Mouse (Mus musculus): ENCODE data around the gene Ubr4. TPM values are rescaled to one million over a fixed set of nuclear protein-coding genes. Genes with fewer than 3 reads are reported as not detected.
"Not testable (repeated sequence)": the region's sequence is repeated elsewhere in the genome, so short reads cannot be mapped to it uniquely, and the experiment has no call there.

Ubr4 gene
- total RNA-seq, 2 experiments from 2014 or later: 107 to 109 TPM

DNA sequence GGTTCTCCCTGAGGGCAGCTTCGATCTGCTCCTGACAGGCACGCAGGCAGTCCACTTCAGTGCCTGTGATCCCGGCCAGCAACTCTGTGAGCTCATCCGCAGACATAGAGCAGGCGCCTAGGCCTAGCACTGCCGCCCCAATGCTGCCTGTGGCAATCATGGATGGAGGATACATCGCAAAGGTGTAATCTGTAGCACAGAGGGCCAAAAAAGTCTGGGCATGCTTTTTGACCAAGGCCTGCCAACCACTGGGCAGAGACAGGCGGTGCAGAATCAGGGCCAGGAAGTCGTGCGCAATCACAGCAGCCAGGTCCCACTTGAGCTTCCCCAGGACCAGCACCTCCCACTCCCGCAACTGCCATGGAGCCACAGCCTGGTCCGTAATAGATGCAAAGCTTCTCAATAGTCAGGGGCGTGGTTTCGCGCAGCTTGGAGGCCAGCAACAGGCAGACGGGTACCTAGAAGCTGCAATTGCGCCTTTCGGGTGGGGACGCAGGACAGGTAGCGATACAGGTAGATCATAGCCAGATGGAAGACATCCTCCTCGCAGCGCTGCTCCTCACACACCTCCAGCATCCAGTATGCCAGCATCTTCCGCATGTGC, 6.9 kb upstream of the Ubr4 start:
- DNase-seq: no peak
- intact Hi-C loops (cut with DNase I): no loop called here

GRCm38 (mm10) chr4:139352832-139353231, 423 bp downstream of the Ubr4 start:
- intact Hi-C loops (cut with DNase I): loop anchor here (1.0 kb wide), 1 partner anchor 27 kb away; no protein-coding TSS in a partner anchor
- DNase-seq: no peak

DNA sequence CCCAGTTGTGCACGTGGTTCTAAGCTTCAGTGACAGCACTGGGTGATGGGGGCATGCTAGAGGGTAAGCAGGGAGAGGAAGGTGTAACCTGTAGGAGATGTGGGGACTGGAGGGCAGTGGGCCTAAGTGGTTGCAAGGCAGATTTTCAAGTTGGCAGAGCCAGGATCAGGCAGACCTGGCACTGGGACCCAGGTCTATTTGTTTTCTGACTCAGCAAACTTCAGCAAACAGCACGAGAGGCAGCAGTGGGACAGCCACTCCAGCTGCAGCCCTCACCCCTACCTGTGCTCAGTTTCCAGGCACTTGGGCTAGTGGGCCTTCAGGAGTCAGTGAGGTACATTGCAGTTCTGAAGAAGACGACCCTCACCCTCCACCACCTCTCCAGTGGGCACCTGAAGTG, 4.8 kb downstream of the Ubr4 start:
- intact Hi-C loops (cut with DNase I): no loop called here

DNA sequence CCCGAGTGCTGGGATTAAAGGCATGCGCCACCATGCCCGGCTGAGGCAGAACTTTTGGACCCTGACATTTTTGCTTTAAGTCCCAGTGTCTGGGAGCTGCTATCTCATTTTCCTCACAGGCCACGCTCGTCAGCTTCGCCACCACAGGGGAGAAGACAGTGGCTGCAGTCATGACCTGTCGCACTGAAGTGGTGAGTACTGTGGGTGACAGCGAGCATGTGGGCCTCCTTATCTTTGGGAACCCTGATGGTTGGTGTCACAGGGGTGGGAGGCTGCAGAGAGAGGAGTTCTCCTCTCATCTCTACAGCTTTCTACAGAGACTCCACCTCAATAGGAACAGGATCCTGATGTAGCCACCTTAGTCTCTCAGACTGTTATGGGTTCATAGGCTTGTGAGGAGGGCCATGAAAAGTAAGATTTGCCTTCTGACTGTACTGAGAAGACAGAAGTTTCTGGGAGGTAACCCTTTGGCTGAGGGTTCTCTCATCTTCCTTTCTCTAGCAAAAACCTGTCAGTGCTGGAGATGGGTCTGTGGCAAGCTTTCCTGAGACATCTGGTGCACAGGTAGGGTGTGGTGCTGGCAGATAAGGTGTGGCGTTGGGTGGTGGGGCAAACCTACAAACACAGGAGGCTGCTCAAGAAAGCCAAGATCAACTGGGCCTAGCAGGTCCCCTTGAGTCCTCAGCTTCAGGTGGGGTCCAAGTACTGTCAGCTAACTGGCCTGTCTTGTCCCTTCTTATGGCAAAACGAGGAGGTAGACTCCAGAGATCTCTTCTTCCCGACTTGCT, 8.5 kb downstream of the Ubr4 start:
- intact Hi-C loops (cut with DNase I): no loop called here
- DNase-seq: no peak

More for the DNA sequence above, 4.8 kb downstream of the Ubr4 start:
- no peak for DNase-seq

DNA sequence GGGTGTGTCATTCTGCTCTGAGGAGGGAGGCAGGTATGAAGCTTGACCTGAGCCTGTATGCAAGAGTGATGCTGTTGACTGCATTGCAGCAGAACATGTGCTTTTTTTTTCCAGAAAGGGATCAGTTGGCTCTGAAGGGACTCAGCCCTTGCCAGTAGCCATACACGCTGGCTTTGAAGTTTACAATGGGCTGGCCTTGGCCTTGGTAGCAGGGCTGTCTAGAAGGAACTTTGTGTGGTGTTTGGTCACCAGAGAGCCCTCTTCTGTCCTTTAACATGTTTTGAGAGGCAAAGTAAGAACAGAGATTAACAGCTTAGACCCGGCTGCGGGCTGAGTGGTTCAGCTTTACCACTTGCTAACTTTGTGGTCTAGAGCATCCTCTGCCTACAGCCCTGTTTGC, 14.9 kb downstream of the Ubr4 start:
- intact Hi-C loops (cut with DNase I): no loop called here
- no peak for DNase-seq

DNA sequence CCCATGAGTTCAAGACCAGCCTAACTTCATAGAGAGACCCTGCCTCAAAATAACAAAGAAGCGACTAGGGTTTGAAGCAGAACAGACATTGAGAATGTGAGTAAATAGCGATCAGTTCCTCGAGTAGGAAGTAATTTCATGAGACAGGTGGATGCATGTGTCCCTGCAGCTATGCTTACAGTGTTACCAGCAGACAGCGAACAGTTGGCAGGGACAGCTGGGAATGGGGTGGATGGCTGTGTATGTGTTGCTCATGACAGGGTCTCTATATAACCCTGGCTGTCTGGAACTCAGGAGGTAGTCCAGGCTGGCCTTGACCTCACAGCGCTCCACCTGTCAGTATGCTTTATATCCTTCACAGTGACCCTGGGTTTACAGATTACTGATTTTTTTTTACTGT, 15.6 kb downstream of the Ubr4 start:
- intact Hi-C loops (cut with DNase I): no loop called here
- DNase-seq: no peak

DNA sequence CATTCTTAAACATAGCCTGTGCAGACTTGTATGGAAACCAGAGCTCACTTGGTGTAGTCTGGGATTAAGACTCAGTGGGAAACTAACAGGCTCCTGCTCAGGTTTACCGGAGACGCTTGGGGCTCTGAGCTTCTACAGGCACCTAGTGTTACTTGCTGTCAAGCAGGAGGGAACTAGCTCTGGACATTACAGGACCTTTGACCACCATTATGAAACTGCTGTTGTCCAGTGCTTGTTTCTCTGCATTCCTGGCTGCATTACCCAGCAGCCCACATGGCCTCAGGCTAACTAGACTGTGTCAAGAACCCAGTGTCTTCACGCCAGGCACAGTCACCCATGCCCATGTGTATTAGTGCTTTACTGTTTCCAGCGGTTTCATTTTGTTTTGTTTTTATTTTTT, 20.7 kb downstream of the Ubr4 start:
- intact Hi-C loops (cut with DNase I): no loop called here
- DNase-seq: no peak

GRCm38 (mm10) chr4:139373531-139373930, 21.1 kb downstream of the Ubr4 start:
- DNase-seq: no peak
- intact Hi-C loops (cut with DNase I): no loop called here

- intact Hi-C loops (cut with DNase I): loop anchor here (1.0 kb wide), 1 partner anchor 27 kb away; the partner anchor contains the start of genes Emc1, Mrto4 and Ubr4
- DNase-seq: no peak
These were observed 27.3 kb downstream of the Ubr4 start for GRCm38 (mm10) chr4:139379719-139380118.

DNA sequence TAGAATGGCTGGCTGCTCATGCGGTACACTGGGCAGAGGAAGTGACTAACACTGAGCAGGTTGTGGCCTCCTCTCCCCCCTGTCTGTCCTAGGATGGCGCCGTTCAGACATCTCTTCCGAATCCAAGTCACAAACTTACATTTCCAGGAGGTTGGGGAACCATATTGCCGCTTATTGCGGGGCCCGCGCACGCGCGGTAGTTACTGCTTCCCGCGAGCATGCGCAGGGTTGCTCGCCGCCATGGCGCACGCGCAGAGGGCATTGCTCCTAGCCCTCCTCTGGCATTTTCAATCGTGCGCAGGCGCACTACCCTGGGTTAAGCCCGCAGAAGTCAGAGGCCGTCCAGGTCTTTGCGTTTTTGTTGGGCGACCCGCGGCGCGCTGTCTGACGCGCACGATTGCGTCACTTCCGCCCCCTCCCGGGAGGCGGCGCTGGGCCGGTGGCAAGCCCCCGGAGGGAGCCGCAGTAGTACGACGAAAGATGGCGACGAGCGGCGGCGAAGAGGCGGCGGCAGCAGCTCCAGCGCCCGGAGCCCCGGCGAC, 27.9 kb downstream of the Ubr4 start:
- intact Hi-C loops (cut with DNase I): loop anchor here (1.0 kb wide), 1 partner anchor 28 kb away; the partner anchor contains the start of genes Emc1, Mrto4 and Ubr4
- peak; percentile 100 for DNase-seq

GRCm38 (mm10) chr4:139380775-139381451, 28.5 kb downstream of the Ubr4 start:
- intact Hi-C loops (cut with DNase I): loop anchor here (1.0 kb wide), 1 partner anchor 29 kb away; the partner anchor contains the start of genes Emc1, Mrto4 and Ubr4
- no peak for DNase-seq

GRCm38 (mm10) chr4:139381452-139381845, 29.0 kb downstream of the Ubr4 start:
- DNase-seq: no peak

GRCm38 (mm10) chr4:139382231-139382630, 29.8 kb downstream of the Ubr4 start:
- intact Hi-C loops (cut with DNase I): no loop called here
- DNase-seq: no peak

More at GRCm38 (mm10) chr4:139381452-139381845, 29.0 kb downstream of the Ubr4 start:
- intact Hi-C loops (cut with DNase I): no loop called here

GRCm38 (mm10) chr4:139385841-139386240, 33.4 kb downstream of the Ubr4 start:
- intact Hi-C loops (cut with DNase I); DNase-seq: not testable (repeated sequence)

DNA sequence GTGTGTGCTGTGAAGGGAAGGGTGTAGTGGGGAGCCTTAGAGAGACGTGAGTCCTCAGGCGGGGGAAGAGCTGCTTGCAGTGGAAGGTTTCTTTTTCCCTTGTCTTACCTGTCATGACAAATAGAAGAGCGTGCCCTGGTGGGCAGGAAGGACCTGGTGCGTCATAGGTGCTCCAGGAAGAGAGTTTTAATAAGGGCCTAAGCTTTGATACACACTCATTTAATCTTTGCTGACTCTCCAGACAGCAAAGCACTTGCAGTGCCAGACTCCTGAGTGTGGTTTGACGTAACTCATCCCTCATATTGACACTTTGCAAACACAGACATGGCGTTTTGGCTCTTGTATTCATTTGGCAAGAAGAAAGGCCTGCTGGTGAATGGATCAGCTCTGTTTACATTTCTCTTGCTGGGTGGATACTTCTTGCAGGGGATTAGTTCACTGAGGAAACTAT, 34.5 kb downstream of the Ubr4 start:
- DNase-seq: no peak
- intact Hi-C loops (cut with DNase I): no loop called here

DNA sequence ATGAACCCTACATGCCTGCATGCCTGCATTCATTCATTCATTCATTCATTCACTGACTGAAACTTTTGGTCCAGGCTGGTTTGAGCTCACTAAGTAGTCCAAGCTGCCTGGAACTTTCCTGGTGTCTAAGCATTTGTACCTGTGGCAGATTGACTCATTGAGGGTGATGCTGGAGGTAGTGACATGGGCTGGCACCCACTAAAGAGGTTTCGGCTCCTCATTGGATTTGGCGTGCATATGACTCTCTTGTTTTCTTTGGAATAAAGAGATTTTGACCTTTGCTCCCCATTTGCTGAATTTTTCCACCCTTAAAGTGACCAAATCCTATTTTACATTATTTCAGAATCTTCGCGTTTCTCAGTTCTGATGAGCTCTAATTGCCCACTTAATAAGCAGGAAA, 37.1 kb downstream of the Ubr4 start:
- intact Hi-C loops (cut with DNase I): no loop called here
- no peak for DNase-seq

DNA sequence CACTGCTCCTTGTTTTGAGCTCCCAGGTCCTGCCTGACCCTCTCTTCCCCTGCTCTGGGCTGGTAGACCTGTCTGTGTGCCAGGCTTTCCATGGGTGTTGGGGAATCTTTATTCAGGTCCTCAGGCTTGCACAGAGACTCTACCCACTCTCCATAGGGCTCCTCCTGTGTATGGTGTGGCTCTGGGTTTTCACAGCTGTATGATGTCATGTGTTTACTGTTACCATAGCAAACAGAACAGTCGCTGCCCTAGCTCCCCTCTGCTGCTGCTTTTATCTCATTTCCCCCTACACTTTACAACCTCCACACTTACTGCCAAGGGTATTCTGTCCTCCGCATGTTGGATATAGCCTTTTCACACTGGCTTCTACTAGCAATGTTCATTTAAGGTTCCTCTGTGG, 43.0 kb downstream of the Ubr4 start:
- no peak for DNase-seq
- intact Hi-C loops (cut with DNase I): no loop called here

DNA sequence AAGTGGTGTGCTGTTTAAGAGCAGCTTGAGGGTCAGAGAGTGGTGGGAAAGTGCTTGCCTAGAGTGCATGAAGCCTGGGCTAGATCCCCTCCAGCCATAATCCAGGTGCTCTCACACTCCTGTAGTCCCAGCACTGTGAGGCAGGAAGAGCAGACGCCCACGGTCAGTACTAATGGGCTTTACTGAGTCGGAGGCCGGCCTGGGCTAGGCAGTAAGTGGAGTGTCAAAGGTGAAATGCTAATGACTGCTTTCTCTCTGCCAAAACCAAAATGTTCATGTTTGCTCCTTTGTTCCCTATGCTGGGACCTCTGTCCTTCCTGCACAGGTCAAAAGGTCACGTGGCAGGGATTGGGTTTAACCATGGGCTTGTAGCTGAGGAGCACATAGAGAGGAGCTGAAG, 48.1 kb downstream of the Ubr4 start:
- intact Hi-C loops (cut with DNase I): no loop called here
- no peak for DNase-seq

GRCm38 (mm10) chr4:139403214-139403613, 50.8 kb downstream of the Ubr4 start:
- DNase-seq: no peak
- intact Hi-C loops (cut with DNase I): no loop called here

- DNase-seq: no peak
- intact Hi-C loops (cut with DNase I): no loop called here
These were observed 58.9 kb downstream of the Ubr4 start for GRCm38 (mm10) chr4:139411351-139411750.

DNA sequence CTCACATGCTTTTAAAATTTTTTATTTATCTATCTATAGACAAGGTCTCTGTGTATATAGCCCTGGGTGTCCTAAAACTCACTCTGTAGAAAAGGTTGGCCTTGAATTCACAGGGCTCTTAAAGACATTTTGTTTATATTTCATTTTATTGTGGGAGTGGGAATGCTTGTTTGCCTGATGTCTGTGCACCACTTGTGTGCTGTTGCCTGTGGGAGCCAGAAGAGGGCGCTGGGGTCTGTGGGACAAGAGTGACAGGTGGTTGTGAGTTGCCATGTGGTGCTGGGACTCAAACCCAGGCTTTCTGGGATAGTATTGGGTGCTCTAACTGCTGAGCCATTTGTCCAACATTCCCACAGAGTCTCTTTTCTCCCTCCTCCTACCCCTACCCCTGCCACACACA, 65.5 kb downstream of the Ubr4 start:
- intact Hi-C loops (cut with DNase I): no loop called here
- DNase-seq: no peak

Measured in heart, postnatal 36 days (tissue).